Mouse (Mus musculus): ENCODE measurements around the gene Rint1.

DNA sequence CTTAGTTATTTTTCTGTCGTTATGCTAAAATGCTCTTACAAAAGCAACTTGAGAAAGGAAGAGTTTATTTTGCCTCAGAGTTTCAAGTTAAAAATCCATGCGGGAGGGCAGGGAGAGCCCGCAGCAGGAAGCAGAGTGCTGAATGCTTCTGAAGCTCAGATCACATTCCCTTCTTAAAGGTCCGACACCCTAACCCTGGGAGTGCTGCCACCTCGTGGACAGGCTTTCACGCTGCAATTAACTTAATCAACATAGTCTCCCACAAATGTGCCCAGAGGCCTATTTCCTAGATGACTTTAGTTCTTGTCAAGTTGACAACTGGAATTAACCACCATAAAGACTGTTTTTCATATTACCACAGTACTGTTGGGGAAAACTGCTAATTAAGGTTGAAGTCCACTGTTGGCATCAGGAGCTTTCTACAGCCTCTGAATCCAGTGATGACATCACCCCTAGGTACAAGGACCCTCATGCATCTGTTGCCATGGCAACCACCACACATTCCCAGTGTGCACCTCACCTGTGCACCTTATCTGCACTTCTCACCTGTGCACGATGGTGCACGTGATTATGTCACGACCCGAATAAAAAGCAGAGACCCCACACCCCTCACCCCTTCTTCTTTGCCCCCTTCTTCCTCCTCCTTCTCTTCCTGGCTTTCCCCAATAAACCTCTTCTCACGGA lies 39.0 kb downstream of the Rint1 start:
- TF ChIP-seq CTCF (IDR thresholded peaks at IDR 0.05; ENCODE audit: borderline replicate concordance, extremely low read depth, insufficient read depth, insufficient read length) (peak; percentile 82), POLR2A (IDR thresholded peaks at IDR 0.05; ENCODE audit: borderline replicate concordance, extremely low read depth, insufficient read depth, insufficient read length, poor library complexity, severe bottlenecking) (no peak)
